Mouse (Mus musculus) gastrocnemius, adult 8-10 months (tissue): ENCODE data around the gene Cacna1e. TPM values are rescaled to one million over a fixed set of nuclear protein-coding genes. Genes with fewer than 3 reads are reported as not detected.

ENCODE experiments used
- DNase-seq, 2 experiments: peaks; one replicate each; pipeline ENCODE4 v3.0.0; 2022; ENCODE audit warnings: low spot score in 2 of 2
- total RNA-seq, 4 experiments: library from RNA; stranded (reverse); gene quantifications; 2 replicates each; pipeline ENCODE4 v1.2.4; 2022

The Cacna1e gene
- total RNA-seq, 4 experiments from 2014 or later, result 0.02 to 0.16 (median 0.07) TPM; not detected in 1

DNA sequence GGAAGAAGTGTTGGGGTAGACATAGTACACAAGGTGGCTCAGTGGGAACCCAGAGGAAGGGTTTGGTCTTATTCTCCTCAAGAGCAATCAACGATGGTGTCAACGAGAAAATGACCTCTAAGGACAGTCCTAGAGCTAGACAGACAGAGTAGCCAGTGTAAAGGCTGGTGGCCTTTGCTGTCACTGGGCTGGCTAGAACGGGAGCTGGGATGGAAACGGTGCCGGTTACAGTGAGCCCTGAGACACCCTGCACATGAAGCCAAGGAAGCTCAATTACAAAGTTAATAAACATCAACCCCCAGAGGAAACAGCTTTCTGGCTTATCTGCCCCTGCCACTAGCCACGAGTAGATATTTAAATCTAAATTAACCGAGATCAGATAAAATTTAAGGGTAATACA, 168.7 kb downstream of the Cacna1e start:
- no peak for DNase-seq

DNA sequence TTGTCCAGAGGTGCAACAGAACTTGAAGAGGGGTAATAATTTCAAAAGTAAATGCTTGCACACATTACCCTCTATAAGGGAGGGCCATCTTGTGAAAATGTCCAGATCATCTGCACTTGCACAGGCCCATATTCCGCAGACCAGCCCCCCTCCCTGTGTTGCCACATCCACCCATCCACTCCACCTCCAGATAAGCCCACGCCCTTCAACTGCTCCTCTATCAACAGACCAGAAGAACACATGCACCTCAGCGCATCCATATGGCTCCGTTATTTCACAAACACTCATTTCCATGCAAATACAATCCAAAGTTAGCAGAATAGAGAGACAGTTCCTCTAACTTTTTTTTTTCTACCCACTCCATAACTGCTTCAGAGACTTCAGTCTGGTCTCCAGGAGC, 171.6 kb downstream of the Cacna1e start:
- DNase-seq, result no peak

DNA sequence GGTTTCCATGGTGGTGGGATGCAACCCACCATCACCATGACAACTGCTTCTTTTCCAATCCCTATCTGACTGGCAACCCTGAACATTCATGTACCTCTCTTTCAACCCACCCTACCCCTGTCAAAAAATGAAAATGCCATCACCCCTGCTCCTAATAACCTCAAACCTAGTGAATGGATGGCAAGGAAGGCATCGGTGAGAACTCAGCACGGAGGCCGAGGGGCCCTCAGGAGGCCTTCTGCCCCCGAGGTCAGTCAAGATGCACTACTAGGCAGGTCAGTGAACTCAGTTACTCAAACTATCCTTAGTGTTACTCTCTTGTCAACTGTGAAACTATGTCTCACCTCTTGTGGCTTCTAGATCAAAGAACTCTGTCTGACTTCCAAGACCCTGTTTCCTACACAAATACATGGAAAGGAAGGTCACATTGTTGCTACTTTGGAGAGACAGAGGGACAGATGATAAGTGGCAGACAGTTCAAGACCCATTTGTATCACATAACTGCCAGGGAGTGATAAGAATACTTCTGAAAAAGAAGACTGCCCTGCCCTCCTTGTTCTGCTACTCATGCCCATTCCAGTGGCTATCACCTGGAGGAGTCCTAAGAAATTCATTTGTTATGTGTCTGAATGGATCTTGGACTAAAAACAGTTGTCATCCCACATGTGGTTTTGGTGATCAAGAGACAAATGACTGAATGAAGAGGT, 176.6 kb downstream of the Cacna1e start:
- DNase-seq, result no peak

DNA sequence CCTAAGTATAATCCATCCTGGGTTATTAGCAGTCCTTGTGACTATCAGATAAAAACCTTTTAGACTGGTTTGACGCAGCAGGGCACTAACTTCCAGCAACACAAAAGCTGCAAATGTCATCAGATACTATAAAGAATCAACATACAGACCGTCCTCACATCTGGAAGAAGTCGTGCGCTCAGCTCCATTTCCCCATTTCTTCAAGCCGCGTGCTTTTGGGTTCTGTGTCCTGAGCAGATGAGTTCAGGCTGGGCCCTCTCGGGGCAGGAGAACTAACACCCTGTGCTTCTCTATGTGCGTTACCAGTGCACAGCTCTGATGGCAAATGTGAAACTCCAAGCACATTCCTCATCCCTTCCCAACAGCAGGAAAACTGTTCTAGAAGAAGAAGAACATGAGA, 177.3 kb downstream of the Cacna1e start:
- DNase-seq, result no peak

DNA sequence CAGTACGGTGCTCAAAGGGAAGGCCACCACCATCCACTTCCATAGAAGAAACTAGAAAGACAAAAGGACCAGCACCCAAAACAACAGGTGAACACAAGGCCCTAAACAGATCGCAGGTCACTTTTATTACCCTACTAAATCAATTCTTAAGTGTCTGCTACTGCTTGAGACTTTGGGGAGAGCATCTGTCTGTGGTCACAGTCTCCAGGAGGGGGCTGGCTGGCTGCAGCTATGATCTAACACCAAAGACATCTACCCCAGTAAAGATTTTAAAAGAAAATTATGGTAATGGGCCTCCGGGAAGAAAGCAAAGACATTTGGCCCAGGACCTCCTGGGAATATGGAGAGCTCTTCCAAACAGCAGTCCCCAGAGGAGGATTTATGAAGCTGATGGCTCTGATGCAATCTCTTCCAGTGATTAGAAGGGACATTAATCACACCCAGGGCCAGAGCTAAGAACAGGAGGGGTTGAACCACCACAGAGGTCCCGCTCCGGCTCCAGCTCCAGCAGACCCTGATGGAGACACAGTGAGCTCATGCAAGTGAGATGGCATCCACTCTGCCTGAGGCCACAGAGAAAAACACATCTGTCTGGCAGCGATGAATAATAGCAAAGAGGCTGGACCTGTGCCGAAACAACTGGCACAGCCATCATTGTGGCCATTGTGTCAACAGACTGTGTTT, 178.3 kb downstream of the Cacna1e start:
- DNase-seq, result no peak

DNA sequence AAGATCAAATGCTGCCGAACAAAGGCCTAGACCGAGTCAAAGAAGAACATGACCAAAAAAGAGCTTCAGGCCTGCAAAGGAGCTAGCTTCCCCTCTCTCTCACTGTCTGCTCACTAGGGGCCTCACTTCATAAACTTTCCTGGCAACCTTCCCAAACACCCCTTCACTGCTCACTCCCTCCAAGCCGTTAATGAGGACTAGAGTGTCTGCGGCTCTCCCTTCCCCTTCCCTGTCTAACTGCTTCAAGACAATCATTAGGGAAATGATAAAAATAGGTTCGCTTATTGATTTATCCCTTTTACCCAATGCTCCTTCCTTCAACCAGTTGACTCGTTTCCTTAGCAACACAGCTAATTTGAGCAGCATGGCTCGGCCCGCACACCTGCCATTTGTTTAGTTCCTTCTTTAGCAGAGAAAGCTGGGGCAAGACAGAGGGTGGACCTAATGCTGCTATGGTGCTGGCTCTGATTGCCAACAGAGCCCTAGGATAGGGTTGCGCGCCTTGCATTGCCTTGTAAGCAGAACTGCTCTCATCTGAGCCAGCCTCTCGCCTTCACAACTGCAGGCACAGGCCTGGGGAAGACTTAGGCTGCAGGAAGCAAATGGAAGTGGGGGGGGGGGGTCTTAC, 179.6 kb downstream of the Cacna1e start:
- DNase-seq, result no peak

DNA sequence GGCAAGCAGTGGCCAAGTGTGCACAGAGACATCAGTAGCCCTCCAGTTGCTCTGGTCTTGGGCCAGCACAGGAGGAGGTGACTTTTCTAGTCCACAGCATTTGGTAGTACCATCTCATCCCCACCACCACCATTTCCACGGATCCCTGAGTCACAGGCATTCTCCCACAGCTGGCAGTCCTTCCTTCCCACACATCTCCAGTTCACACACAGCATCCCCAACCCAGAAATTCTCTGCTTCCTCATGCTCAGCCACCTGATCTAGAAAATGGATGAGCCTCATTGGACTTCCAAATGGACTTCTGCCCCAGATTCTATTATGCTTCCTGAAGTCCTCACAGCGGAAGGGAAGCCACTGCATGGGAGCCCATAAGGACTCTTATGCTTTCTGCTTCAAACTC, 181.7 kb downstream of the Cacna1e start:
- no peak for DNase-seq

DNA sequence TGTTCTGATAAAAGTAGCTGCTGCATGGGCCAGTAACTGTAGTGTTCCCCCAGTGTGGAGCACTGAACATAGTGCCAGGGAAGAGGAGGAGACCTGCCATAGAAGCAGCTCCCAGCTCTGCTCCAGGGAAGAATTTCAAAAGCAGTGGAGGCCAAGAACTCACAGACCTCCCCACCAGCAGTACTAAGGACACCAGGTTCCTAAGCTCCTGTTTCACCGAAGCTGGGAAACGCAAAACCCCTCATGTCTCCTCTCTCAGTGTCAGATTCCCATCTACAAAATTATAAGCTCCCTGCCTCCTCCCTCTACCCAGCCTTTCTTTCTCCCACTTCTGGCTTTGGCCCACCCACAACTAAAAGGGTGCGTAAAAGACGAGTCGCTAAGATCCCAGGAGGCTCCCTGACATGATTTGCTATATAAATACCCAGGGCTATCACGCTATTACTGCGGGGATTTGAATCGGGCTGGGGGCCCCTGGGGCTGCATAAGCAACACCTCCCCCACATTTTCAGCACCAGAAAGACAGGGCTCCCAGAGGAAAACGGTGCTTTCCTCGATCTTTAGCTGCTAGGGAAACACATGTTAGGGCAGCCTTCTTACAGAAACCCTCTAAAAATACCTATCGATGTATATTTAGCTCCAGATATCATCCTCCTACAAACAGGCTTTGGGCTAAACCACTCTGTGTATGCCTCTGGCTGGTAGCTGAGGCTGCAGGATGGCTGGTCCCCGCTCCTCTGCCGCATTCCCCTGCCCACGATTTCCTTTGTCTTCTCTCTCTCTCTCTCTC, 195.2 kb downstream of the Cacna1e start:
- DNase-seq, result peak; percentile 12 to 38

DNA sequence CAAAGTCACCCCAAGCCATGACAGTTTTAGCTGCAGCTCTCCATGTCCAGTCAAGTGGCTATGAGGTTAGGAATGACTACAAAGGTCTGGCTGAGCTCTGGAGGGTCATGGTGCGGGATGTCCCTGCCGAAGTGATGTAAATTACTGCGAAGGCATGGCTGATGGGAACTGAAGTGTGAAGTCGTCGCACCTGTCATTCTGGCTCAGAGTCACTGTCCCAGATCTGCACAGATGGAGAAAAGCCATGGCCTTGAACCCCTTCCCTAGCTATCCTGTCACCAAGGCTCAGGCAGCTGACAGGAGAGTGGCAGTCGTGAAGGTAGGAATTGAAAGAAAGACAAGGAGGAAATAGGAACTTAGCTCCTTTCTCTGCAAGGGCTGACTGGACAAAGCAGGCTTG, 197.4 kb downstream of the Cacna1e start:
- no peak for DNase-seq

DNA sequence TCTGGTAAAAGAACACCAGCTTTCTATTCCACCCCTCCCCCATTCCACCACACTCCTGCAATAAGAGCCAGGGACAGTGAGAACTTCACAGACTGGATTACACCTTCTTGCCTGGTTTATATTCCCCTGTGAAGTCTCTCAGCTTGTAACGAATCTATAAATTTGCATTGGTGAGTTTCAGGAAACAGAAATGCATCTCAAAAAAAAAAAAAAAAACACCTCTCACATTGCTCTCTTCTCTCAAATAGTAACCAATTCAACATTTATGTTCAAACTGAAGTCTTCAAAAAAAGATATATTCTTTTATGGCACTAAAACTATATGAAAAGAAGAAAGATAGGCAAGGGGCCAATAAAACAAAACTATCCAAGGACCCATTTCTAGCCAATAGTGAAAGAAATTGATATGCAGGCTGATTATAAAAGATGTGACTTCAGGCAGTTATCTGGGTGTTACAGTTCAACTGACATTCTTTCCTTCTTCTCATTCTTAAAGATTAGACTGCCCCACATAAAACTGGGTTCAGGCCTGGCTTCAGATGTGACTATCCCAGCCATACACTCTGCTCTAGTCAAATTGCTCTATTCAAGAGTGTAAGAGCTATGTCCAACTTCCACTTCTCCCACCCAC, 200.7 kb downstream of the Cacna1e start:
- no peak for DNase-seq

DNA sequence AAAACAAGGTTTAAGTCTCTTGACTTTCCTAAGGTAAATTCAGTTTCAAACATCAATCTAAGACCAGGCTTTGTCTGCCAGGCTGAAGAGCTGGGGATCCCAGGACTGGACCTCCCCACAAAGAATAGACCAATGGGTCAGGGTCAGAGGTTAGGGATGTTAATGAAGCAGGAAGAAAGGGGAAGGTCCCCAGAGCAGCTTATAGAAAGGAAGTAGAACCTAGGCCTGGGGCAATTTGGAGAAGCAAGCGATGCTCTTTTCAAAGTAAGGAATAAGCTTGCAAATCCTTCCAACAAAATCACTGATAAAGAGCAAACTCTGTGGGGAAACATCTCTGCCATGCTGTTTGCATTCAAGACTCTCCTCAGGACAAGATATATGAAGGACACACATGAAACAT, 205.3 kb downstream of the Cacna1e start:
- no peak for DNase-seq

DNA sequence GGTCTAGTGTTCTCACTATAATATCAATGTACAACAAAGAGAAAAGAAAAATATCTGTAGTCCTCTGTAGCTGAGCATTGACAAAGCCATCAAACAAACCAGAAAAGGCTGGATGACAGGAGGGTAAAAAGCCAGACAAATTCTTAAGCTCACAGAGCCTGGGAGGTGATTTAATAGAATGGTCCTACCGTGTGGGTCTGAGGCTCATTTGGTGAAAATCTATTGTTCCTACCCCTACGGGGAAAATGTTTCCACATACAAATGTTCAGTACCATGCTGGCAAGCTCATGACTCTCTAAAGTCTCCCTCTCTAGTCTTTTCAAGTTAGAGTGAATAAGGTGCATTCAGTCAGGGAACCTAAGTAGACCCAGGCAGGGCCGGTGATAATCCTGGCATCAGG, 206.2 kb downstream of the Cacna1e start:
- no peak for DNase-seq

DNA sequence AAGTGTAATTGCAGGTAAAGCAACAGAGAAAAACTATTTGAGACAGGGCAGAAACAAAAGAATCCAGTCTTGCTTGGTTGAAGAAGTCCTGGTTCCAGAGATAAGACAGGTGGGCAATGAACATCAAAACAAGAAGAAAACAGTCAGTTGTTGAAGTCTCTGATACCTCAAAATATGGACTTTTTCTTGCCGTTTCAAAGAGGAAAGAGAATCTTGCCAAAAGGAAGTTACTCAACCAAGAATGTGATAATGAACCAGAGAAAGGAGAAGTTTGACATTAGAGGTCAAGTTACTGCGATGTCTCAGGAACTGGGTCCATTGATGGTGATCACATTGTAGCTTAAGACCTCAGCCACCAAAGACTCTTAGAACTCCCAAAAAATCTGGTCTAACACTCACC, 206.6 kb downstream of the Cacna1e start:
- no peak for DNase-seq

DNA sequence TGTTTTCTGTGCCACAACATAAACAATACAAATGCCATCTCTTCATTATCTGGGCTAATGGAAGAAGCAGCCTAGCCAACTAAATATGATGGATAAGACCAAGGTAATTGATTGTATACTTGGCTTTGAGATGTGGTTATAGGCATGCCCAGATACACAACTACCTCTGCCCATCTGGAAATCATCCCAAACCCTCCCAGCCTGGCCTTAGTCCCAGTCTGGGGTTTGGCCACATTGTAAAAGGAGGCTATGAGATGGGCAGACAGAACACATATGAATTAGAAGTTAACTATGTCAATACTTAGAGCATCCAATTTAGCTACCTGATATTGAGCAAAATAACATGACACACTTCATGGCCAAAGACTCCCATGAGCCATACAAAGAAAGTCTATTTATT, 220.6 kb downstream of the Cacna1e start:
- DNase-seq, result no peak

DNA sequence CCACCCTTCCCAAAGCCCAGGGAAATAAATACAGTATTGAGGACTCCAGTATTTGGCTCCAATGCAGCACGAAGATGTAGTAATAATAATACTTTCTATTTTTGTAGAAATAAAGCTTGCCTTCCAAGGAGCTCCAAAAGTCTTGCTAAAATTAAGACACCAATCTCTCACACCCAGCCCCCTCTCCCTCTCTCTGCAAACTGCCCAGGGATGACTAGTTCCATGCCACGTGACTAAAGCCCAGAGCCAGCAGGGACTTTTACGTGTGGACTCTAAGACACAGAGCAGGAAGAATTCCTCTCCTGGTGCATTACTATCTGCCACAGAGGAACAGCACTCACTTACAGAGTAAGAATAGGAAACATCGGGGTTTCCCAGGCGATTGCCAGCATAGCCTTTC, 222.3 kb downstream of the Cacna1e start:
- no peak for DNase-seq

DNA sequence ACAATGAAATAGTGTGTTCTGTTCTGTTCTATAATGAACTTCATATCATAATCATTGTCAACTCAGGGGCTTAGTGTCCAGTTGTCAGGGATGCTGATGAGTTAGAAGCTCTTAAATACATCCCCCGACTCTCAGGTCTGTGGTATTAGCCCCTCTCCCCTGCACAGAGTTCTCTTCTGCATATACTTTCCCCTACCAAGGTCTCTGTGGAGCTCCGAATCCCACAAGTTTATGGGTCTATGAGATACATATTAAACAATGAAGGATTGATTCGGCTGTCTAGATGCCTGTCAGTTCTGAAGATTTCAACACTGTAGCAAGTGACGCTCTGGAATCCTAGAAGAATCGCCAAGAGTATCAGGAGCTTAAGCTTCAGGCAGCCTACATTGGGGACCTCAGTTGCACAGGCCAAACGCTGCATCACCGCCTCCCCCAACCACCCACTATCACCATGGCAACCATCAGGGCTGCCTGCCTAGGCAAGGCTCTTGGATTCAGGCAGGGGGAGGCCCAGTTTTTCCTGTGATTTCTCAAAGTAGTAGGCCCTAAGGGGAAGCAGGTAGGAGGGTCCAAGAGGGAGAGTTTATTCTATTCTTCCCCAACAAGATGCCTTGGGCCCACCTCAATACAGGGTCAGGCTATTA, 223.0 kb downstream of the Cacna1e start:
- no peak for DNase-seq

DNA sequence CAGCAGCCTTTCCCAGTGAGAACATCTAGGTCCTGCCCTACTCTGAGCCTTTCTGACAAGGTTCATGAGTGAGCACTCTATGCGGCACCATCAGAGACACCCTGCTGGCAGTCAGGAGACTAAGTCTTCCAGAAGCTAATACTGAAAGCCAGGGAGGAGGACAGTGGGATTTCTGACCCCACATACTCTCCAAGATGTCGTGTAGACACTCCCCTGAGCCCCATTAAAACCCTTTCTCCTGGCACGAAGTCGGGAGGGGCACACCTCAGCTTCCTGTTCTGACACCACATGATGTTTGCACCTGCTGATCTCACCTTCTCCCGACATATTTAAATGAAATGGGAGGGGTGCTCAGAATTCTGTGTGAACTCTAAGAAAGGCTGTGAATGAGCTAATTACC, 226.9 kb downstream of the Cacna1e start:
- DNase-seq, result no peak

DNA sequence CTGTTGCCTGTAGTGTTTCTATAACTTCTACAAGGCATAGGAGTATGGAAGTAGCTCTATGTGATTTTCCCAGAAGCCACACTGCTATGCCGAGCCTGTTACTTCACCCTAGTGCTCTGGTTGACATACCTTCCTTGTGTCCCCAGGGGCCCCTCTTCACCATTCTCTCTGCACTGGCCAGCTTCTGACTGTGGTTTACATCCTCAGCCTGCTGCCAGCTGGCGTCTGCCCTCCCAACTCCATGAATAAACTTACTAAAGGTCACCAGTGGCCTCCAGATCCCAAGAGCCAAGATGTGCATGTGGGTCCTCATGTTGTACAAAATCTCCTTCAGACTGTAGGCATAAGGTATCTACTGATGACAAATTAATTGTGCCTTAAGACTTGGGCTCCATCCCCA, 230.3 kb downstream of the Cacna1e start:
- DNase-seq, result peak; percentile 13 to 51

DNA sequence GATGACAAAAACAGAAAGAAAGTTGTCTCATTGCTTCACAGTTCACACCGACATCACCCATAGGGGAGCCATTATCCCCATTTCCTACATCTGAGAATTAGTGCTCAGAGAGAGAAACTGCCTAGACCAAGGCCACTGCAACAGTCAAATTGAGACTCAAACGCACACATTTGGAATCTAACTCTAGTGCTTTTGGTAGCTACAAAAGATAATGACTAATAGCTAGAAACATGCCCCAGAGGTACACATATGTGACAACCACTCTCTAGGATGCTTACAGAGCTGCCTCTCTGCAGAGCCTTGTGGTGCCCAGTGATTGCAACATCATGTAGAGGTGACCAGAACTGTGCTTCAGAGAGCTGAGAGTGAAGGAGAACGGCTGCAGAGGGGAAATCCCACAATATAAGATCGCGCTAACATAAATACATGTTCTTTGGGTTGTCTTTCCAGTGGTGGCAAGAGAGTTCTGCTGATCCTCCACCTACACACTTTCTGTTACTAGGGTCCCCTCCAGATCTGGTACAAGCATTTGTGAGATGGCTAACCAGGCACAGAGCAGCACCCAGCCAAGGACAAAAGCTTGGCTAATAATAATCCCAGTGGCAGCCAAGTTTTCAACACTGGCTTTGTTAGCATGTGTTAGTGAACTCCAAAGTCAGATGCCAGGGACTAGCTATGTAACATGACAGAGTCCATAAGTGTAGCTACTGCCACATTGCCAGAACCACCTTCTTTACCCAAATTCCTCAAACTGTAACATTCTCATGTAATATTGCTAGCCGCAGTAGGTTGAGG, 237.9 kb downstream of the Cacna1e start:
- no peak for DNase-seq

DNA sequence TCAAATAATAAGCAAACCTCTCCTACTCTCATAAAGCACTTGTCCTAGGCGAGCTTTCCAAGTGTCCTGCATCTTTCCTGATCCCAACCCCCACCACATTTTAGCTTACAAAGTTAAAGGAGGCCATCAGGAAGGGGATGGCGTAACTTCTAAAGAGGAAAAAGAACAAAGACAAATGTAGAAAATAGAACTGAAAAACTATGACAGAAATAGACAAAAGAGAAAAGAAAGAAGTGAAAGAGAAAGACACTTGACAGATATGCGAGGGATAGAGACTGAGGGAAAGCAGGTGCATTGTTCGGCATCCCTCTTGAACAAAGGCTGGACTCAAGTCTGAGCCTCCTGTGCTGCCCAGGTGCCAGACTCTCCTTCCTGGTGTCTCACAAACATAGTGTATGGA, 246.5 kb downstream of the Cacna1e start:
- DNase-seq, result no peak
